10 mouse cellular contexts compared by ENCODE assay signal in the genomic region with DNA sequence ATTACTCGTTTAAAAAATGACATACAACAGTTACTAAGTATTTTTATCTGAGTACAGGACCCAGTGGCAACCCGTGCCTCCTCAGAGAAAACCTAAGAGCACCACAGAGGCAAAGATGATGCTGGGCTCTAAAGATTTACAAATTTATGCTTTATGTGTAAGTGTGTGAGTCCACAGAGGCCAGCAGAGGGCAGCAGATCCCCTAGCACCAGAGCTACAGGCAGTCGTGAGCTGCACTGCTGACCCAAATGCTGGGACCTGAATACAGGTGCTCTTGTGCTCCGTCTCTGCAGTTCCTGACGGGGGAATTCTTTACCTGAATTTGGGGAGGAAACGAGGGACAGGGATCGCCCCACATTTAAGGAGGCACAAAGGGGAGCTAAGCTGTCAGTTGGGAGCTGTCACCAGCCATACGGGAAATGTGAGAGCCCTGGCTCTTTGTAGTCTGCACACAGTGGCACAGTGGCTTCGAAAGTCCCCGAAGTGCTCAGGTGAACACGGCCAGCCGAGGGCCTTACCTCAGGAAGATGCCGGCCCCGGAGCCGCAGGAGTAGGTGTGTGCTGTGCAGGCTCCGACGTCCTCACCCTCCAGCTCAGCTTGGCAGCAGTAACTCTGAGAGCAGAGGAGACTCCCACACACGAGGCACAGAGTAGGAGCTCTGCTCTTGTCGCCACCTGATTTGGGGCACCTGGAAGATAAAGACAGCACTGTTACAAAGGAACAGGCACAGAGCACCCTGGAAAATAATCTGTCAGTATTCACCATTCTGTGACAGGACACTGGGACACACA. TPM values are rescaled to one million over a fixed set of nuclear protein-coding genes. Genes with fewer than 3 reads are reported as not detected.
DNase-seq lines count a peak whose midpoint lies in the region; ATAC-seq lines count a peak whose summit lies in the region.
"Had no signal": no experiment of that assay in that cellular context is flagged by ENCODE, and none has a peak within 500 bp of the region (broad histone marks: within the 10 kb centered on the region; RNA-seq: fewer than 3 reads in every experiment).

No protein-coding gene starts in this region.

- no peak for ATAC-seq in midbrain, embryonic 15.5 days (replicated peaks)
- no peak for ATAC-seq in activated CD4-positive, CD25-positive, alpha-beta regulatory T cell, adult 4 months

- no peak overlapping the region for H3K4me3 ChIP-seq in midbrain, embryonic 10.5 days
- no peak overlapping the region for H3K4me3 ChIP-seq in midbrain, embryonic 15.5 days
- H3K4me3 ChIP-seq in limb, embryonic 10.5 days, result no peak overlapping the region
- H3K4me3 ChIP-seq: heart, embryonic 15.5 days; stomach, embryonic 15.5 days had no signal

- no peak overlapping the region for H3K27ac ChIP-seq in midbrain, embryonic 10.5 days (replicated peaks)
- no peak overlapping the region for H3K27ac ChIP-seq in midbrain, embryonic 15.5 days
- H3K27ac ChIP-seq in limb, embryonic 10.5 days, result no peak overlapping the region
- H3K27ac ChIP-seq: heart, embryonic 15.5 days; stomach, embryonic 15.5 days had no signal

- H3K27me3 ChIP-seq in midbrain, embryonic 10.5 days (ENCODE audit: low read depth, poor library complexity, severe bottlenecking), result no peaks in the 10 kb centered on the region
- H3K27me3 ChIP-seq in midbrain, embryonic 15.5 days (replicated peaks), result no peaks in the 10 kb centered on the region
- no peaks in the 10 kb centered on the region for H3K27me3 ChIP-seq in limb, embryonic 10.5 days (ENCODE audit: low read depth, poor library complexity, severe bottlenecking)
- H3K27me3 ChIP-seq: heart, embryonic 15.5 days; stomach, embryonic 15.5 days had no signal

- H3K36me3 ChIP-seq in midbrain, embryonic 10.5 days, result peaks cover 100% of the 10 kb centered on the region
- H3K36me3 ChIP-seq in midbrain, embryonic 15.5 days (replicated peaks), result peaks cover 61% of the 10 kb centered on the region
- peaks cover 100% of the 10 kb centered on the region for H3K36me3 ChIP-seq in limb, embryonic 10.5 days

- no peak overlapping the region for H3K4me2 ChIP-seq in midbrain, embryonic 15.5 days
- H3K4me2 ChIP-seq: heart, embryonic 15.5 days; stomach, embryonic 15.5 days had no signal

- H3K4me1 ChIP-seq in midbrain, embryonic 10.5 days, result no peaks in the 10 kb centered on the region
- no peaks in the 10 kb centered on the region for H3K4me1 ChIP-seq in midbrain, embryonic 15.5 days
- no peaks in the 10 kb centered on the region for H3K4me1 ChIP-seq in limb, embryonic 10.5 days
- H3K4me1 ChIP-seq: heart, embryonic 15.5 days; stomach, embryonic 15.5 days had no signal

- H3K9ac ChIP-seq in midbrain, embryonic 15.5 days, result no peak overlapping the region
- H3K9ac ChIP-seq: heart, embryonic 15.5 days; stomach, embryonic 15.5 days had no signal

- 85% methylated on average over 19 of the region's 19 CpGs for WGBS in midbrain, embryonic 10.5 days
- WGBS in midbrain, embryonic 15.5 days, result 81% methylated on average over 19 of the region's 19 CpGs
- WGBS in limb, embryonic 10.5 days, result 84% methylated on average over 19 of the region's 19 CpGs

- DNase-seq in midbrain, embryonic 10.5 days (ENCODE audit: low spot score), result peak; percentile 57
- peak; percentile 31 for DNase-seq in T-cell, adult 2 months (ENCODE audit: low spot score)
- DNase-seq in cerebellum, postnatal 14 days, result peak; percentile 60 to 79
- peak; percentile 65 for DNase-seq in heart, postnatal 4 days
- peak; percentile 75 for DNase-seq in limb, embryonic 10.5 days (ENCODE audit: low spot score)
- peak; percentile 72 for DNase-seq in right cerebral cortex, adult 18-20 months

- no peaks in the 10 kb centered on the region for H3K9me3 ChIP-seq in midbrain, embryonic 10.5 days (replicated peaks)
- no peaks in the 10 kb centered on the region for H3K9me3 ChIP-seq in midbrain, embryonic 15.5 days
- no peaks in the 10 kb centered on the region for H3K9me3 ChIP-seq in limb, embryonic 10.5 days (replicated peaks)
- H3K9me3 ChIP-seq: heart, embryonic 15.5 days; stomach, embryonic 15.5 days had no signal

RNA-seq across cellular contexts. Expression of gene Prph2, which starts 23.5 kb away (rescaled TPM):
- polyA plus RNA-seq in midbrain, embryonic 10.5 days (2016; fragmentation: Nextera tagmentation; extraction: Ambion mirVana), result not detected in 2 replicates
- not detected in 2 replicates for polyA plus RNA-seq in midbrain, embryonic 15.5 days (2015; fragmentation: Nextera tagmentation; extraction: Ambion mirVana)
- total RNA-seq in heart, postnatal 4 days (2021), result not detected
- polyA plus RNA-seq in limb, embryonic 10.5 days (2016; fragmentation: Nextera tagmentation; extraction: Ambion mirVana), result not detected in 2 replicates
- not detected for polyA plus RNA-seq in activated CD4-positive, CD25-positive, alpha-beta regulatory T cell, adult 4 months (2017; shearing (Covaris generic))
- polyA plus RNA-seq: heart, embryonic 15.5 days; stomach, embryonic 15.5 days had no signal

RNA-seq across cellular contexts. Expression of gene Tbcc, which starts 43.3 kb away (rescaled TPM):
- polyA plus RNA-seq in midbrain, embryonic 10.5 days (2016; fragmentation: Nextera tagmentation; extraction: Ambion mirVana), result 55.9 and 57.7 TPM in 2 replicates
- polyA plus RNA-seq in midbrain, embryonic 15.5 days (2015; fragmentation: Nextera tagmentation; extraction: Ambion mirVana), result 61.6 and 68.5 TPM in 2 replicates
- 10 to 100 TPM; 23.5 to 26.2 TPM for total RNA-seq in heart, postnatal 4 days (2021)
- polyA plus RNA-seq in limb, embryonic 10.5 days (2016; fragmentation: Nextera tagmentation; extraction: Ambion mirVana), result 62.1 and 66.3 TPM in 2 replicates
- 10 to 100 TPM; 10.4 to 12.4 TPM for polyA plus RNA-seq in activated CD4-positive, CD25-positive, alpha-beta regulatory T cell, adult 4 months (2017; shearing (Covaris generic))
